Mouse (Mus musculus): ENCODE data around the gene Hnrnph1. TPM values are rescaled to one million over a fixed set of nuclear protein-coding genes. Genes with fewer than 3 reads are reported as not detected.

Gene Hnrnph1
- polyA plus RNA-seq, 1 experiment from 2014 or later = 502 TPM

GRCm38 (mm10) chr11:50394731-50395130, 17.9 kb downstream of the Hnrnph1 start:
- DNase-seq (ENCODE audit: low spot score) = no peak
- H3K9me3 ChIP-seq = no peaks in the 10 kb centered on the region
- H3K27me3 ChIP-seq (ENCODE audit: insufficient read depth, poor library complexity, severe bottlenecking) = no peaks in the 10 kb centered on the region
- no peak overlapping the region for H3K27ac ChIP-seq
- no peak overlapping the region for H3K4me3 ChIP-seq
- peaks cover 18% of the 10 kb centered on the region; the same call in 1 of the 2 replicates for H3K4me1 ChIP-seq (replicated peaks)
- WGBS = 93% methylated on average over 7 of the region's 7 CpGs
- peaks cover 90% of the 10 kb centered on the region for H3K36me3 ChIP-seq

- H3K27me3 ChIP-seq (ENCODE audit: insufficient read depth, poor library complexity, severe bottlenecking) = no peaks in the 10 kb centered on the region
- peaks cover 18% of the 10 kb centered on the region; the same call in 1 of the 2 replicates for H3K4me1 ChIP-seq (replicated peaks)
- no peak overlapping the region for H3K27ac ChIP-seq
- 77% methylated on average over 11 of the region's 11 CpGs for WGBS
- peaks cover 92% of the 10 kb centered on the region for H3K36me3 ChIP-seq
- no peaks in the 10 kb centered on the region for H3K9me3 ChIP-seq
- peak; percentile 26 for DNase-seq (ENCODE audit: low spot score)
- H3K4me3 ChIP-seq = no peak overlapping the region
These were observed 20.0 kb downstream of the Hnrnph1 start for GRCm38 (mm10) chr11:50396766-50397307.

DNA sequence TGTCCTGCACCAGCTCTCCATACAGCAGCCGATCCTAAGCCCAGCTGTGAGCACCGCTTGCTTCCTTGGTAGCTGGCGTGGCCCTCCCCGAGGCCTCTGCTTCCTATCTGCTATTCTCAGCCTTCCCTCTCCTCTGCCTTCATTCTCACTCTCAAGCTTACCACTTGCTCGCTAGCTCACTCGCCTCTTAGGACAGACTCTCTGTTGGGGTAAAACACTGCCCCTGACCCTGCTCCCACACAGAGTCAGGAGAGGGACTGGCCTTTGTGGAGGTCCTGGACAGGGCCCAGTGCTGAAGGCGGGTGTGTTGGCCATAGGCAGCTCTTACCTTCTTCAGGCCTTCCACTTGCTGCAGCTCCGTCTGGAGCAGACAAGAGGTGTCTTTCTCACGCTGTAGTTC, 20.5 kb downstream of the Hnrnph1 start:
- H3K27ac ChIP-seq = peak overlapping the region; percentile 63; the same call in 1 of the 2 replicates
- H3K27me3 ChIP-seq (ENCODE audit: insufficient read depth, poor library complexity, severe bottlenecking) = no peaks in the 10 kb centered on the region
- no peak for DNase-seq (ENCODE audit: low spot score)
- H3K4me3 ChIP-seq = no peak overlapping the region
- peaks cover 92% of the 10 kb centered on the region for H3K36me3 ChIP-seq
- H3K4me1 ChIP-seq (replicated peaks) = peaks cover 18% of the 10 kb centered on the region; the same call in 1 of the 2 replicates
- WGBS = 84% methylated on average over 9 of the region's 9 CpGs
- H3K9me3 ChIP-seq = no peaks in the 10 kb centered on the region

- Histone ChIP-seq H3K4me1 (replicated peaks) (peaks cover 18% of the 10 kb centered on the region; the same call in 1 of the 2 replicates), H3K9me3 (no peaks in the 10 kb centered on the region), H3K36me3 (peaks cover 93% of the 10 kb centered on the region), H3K27me3 (ENCODE audit: insufficient read depth, poor library complexity, severe bottlenecking) (no peaks in the 10 kb centered on the region), H3K4me3 (no peak overlapping the region), H3K27ac (no peak overlapping the region)
- no peak for DNase-seq (ENCODE audit: low spot score)
- WGBS = 91% methylated on average over 13 of the region's 13 CpGs
These were observed 22.0 kb downstream of the Hnrnph1 start for GRCm38 (mm10) chr11:50398803-50399202.

GRCm38 (mm10) chr11:50402481-50402880, 25.7 kb downstream of the Hnrnph1 start:
- DNase-seq (ENCODE audit: low spot score) = no peak
- H3K27me3 ChIP-seq (ENCODE audit: insufficient read depth, poor library complexity, severe bottlenecking) = no peaks in the 10 kb centered on the region
- H3K4me3 ChIP-seq = no peak overlapping the region
- H3K27ac ChIP-seq = no peak overlapping the region
- 93% methylated on average over 3 of the region's 3 CpGs for WGBS
- no peaks in the 10 kb centered on the region for H3K9me3 ChIP-seq
- peaks cover 92% of the 10 kb centered on the region for H3K36me3 ChIP-seq
- H3K4me1 ChIP-seq (replicated peaks) = peaks cover 9% of the 10 kb centered on the region; the same call in 1 of the 2 replicates

DNA sequence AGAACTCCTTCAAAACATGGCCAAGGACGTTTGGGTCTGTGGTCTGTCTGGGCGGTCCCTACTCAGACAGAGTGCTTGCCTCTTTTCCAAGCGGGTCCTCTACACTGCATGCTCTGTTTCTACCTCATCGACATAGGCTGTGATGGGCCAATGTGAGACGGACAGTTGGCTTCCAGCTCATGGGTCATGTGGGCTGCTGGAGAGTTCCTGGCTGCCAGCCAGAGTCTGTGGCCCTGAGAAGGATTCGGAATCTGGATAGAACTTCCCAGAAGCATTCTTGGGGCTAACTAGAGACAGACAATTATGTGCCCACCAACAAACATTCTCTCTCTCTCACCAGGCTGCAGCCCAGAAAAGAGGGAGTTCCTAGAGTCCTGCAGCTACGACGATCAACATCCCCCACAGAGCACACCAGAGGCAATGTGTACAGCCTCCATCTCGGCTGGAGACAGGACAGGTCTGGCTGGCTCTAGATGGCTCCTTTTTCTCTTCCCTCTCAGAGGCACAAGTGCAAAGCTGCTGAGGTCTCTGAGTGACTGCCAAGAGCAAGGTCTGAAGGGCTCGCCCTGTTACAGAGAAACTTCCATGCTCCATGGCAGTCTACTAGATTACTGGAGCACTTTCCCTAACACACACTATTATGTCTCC, 26.7 kb downstream of the Hnrnph1 start:
- Histone ChIP-seq H3K4me1 (replicated peaks) (no peaks in the 10 kb centered on the region), H3K36me3 (peaks cover 85% of the 10 kb centered on the region), H3K27me3 (ENCODE audit: insufficient read depth, poor library complexity, severe bottlenecking) (no peaks in the 10 kb centered on the region), H3K9me3 (no peaks in the 10 kb centered on the region), H3K4me3 (no peak overlapping the region), H3K27ac (no peak overlapping the region)
- DNase-seq (ENCODE audit: low spot score) = no peak
- 86% methylated on average over 10 of the region's 10 CpGs for WGBS

GRCm38 (mm10) chr11:50407235-50407634, 30.4 kb downstream of the Hnrnph1 start:
- Histone ChIP-seq H3K27me3 (ENCODE audit: insufficient read depth, poor library complexity, severe bottlenecking) (no peaks in the 10 kb centered on the region), H3K4me1 (replicated peaks) (no peaks in the 10 kb centered on the region), H3K4me3 (no peak overlapping the region), H3K9me3 (no peaks in the 10 kb centered on the region), H3K36me3 (peaks cover 79% of the 10 kb centered on the region), H3K27ac (no peak overlapping the region)
- WGBS = 81% methylated on average over 6 of the region's 6 CpGs
- no peak for DNase-seq (ENCODE audit: low spot score)

DNA sequence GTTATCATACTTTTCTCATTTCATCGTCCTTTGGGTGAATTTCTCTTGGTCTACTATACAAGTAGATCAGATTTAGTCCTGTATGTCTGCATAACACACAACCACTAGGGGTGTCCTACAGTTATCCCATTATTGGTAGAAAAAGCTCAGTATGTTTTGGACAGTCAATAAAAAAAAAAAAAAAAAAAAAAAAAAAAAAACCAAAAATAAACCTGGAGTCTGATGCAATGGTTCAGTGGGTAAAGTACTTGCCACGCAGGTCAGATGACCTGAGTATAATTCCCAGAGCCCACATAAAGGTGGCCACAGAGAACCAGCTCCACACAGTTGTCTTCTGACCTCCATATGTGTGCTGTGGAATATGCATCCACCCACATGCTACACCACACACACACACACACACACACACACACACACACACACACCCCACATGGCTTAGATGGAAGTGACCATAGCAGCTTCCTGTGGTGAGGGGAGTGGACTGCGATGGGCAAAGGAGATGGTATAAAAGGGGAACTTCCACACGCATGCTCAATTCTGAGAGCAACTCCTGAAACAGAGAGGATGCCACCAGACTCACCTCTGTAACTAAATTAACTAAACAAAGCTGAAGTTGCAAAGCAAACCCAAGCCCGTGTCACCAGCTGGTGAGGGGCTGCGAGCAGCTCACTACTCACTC, 38.9 kb downstream of the Hnrnph1 start:
- Histone ChIP-seq H3K27me3 (ENCODE audit: insufficient read depth, poor library complexity, severe bottlenecking) (no peaks in the 10 kb centered on the region), H3K4me1 (replicated peaks) (no peaks in the 10 kb centered on the region), H3K4me3 (no peak overlapping the region), H3K27ac (no peak overlapping the region), H3K9me3 (no peaks in the 10 kb centered on the region), H3K36me3 (peaks cover 76% of the 10 kb centered on the region)
- DNase-seq (ENCODE audit: low spot score) = no peak
- WGBS = 91% methylated on average over 6 of the region's 6 CpGs

- no peak for DNase-seq (ENCODE audit: low spot score)
- Histone ChIP-seq H3K4me3 (no peak overlapping the region), H3K27me3 (ENCODE audit: insufficient read depth, poor library complexity, severe bottlenecking) (no peaks in the 10 kb centered on the region), H3K4me1 (replicated peaks) (peaks cover 14% of the 10 kb centered on the region), H3K36me3 (peaks cover 65% of the 10 kb centered on the region), H3K27ac (no peak overlapping the region), H3K9me3 (no peaks in the 10 kb centered on the region)
- 72% methylated on average over 2 of the region's 2 CpGs for WGBS
These were observed 41.1 kb downstream of the Hnrnph1 start for GRCm38 (mm10) chr11:50417856-50418255.

DNA sequence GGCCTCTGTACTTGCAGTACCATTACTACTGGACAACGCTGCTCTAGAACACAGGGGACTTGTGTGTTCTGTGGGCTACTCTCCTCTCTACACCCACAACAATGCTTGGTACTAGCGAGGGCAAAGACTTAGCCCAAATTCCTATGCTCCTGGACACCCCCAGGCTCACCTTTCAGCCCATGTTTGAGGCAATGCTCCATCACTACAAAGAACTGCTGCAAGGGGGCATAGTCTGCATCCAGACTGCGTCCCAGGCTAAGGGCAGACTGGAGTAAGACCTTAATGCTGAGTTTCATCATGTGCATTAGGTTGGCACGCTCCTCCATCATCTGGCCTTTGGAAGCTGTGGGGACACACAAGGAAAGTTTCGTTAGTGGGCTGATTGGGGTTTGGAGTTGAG, 44.7 kb downstream of the Hnrnph1 start:
- H3K27ac ChIP-seq = peak overlapping the region; percentile 84
- 46% methylated on average over 5 of the region's 5 CpGs for WGBS
- H3K27me3 ChIP-seq (ENCODE audit: insufficient read depth, poor library complexity, severe bottlenecking) = no peaks in the 10 kb centered on the region

GRCm38 (mm10) chr11:50421934-50422780, 45.4 kb downstream of the Hnrnph1 start:
- DNase-seq (ENCODE audit: low spot score) = peak; percentile 96
- H3K4me3 ChIP-seq = peak overlapping the region; percentile 60
- H3K4me1 ChIP-seq (replicated peaks) = peaks cover 14% of the 10 kb centered on the region
- H3K27me3 ChIP-seq (ENCODE audit: insufficient read depth, poor library complexity, severe bottlenecking) = no peaks in the 10 kb centered on the region
- 0 out of 2 replicates have a peak, but pooled peaks cover 3% of the 10 kb centered on the region for H3K9me3 ChIP-seq
- WGBS = 24% methylated on average over 22 of the region's 22 CpGs
- H3K36me3 ChIP-seq = peaks cover 25% of the 10 kb centered on the region
- H3K27ac ChIP-seq = peak overlapping the region; percentile 84

More for the DNA sequence above, 44.7 kb downstream of the Hnrnph1 start:
- H3K36me3 ChIP-seq = peaks cover 32% of the 10 kb centered on the region
- DNase-seq (ENCODE audit: low spot score) = no peak
- peaks cover 14% of the 10 kb centered on the region for H3K4me1 ChIP-seq (replicated peaks)
- peak overlapping the region; percentile 60 for H3K4me3 ChIP-seq
- 0 out of 2 replicates have a peak, but pooled peaks cover 3% of the 10 kb centered on the region for H3K9me3 ChIP-seq

DNA sequence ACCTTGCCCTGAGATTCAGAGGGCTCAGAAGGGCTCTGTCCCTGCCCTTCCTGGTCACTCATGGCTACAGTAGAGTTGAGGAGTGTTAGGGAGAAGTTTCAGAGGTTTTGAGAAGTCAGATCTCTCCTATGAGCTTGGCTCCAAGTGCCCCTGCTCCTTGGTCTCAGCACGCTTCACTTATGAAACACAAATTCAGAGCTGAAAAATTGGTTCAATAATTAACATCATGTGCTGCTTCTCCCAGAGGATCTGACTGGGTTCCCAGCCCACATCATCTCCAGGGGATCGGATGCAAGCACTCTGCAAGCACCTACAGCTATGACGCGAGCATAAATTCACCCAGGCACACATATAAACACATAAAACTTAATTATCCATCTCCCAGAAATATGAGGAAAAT, 49.3 kb downstream of the Hnrnph1 start:
- Histone ChIP-seq H3K4me1 (replicated peaks) (peaks cover 18% of the 10 kb centered on the region), H3K9me3 (0 out of 2 replicates have a peak, but pooled peaks cover 3% of the 10 kb centered on the region), H3K27ac (no peak overlapping the region), H3K4me3 (no peak overlapping the region), H3K27me3 (ENCODE audit: insufficient read depth, poor library complexity, severe bottlenecking) (no peaks in the 10 kb centered on the region), H3K36me3 (no peaks in the 10 kb centered on the region)
- DNase-seq (ENCODE audit: low spot score) = no peak
- WGBS = 90% methylated on average over 4 of the region's 4 CpGs

All from hindbrain, embryonic 10.5 days (tissue).